Mouse (Mus musculus): ENCODE data around the gene Prss22. TPM values are rescaled to one million over a fixed set of nuclear protein-coding genes. Genes with fewer than 3 reads are reported as not detected.

The Prss22 gene
- polyA plus RNA-seq, 1 experiment from 2014 or later, result not detected

DNA sequence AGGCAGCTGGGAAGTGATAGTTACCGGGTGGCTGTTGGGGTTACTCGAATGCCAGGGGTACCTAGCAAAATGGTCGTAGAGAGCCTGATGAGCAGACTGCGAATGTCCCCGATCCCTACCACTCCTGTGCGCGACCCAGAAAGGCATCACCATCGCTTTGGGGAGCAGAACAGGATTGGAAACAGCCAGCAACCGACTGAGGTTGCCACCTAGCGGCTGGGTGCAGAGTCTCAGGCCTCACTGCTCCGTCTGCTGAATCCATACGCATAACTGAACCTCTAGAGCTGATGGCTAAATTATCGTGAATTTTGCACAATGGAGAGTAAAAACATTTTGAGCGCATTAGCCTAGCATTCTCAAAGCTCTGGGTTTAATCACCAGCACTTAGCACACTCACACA lies 17.8 kb upstream of the Prss22 start:
- no peaks in the 10 kb centered on the region for H3K27me3 ChIP-seq
- no peak overlapping the region for H3K4me2 ChIP-seq
- H3K36me3 ChIP-seq, result no peaks in the 10 kb centered on the region
- 27% methylated on average over 14 of the region's 14 CpGs for WGBS (ENCODE audit: insufficient replicate concordance)
- no peak overlapping the region for H3K9ac ChIP-seq
- H3K4me1 ChIP-seq (replicated peaks), result no peaks in the 10 kb centered on the region
- H3K9me3 ChIP-seq (replicated peaks), result no peaks in the 10 kb centered on the region
- DNase-seq, result no peak
- no peak for ATAC-seq (ENCODE audit: low read depth)
- H3K4me3 ChIP-seq (replicated peaks), result no peak overlapping the region
- no peak overlapping the region for H3K27ac ChIP-seq

DNA sequence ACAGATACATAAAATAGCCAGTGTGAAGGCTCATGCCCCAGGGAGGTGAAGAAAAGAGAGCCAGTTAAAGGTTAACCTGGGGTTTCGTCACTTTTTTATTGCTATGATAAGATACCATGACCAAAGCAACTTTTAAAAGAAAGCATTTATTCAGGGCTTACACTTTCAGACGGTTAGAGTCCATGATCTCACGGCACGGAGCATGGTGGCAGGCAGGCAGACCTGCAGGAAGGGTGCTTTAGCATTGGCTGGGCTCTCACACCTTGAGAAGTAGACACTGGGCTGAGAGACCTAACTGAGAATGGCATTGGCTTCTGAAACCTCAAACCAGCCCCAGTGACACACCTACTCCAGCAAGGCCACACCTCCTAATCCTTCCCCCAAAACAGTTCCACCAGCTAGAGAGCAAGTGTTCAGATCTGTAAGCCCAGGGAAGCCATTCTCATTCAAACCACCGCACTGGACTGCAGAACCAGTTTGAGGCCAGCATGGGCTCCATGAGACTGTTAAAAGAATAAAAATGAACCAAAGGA lies 16.6 kb upstream of the Prss22 start:
- Histone ChIP-seq H3K4me2 (no peak overlapping the region), H3K4me3 (replicated peaks) (no peak overlapping the region), H3K27ac (no peak overlapping the region), H3K27me3 (no peaks in the 10 kb centered on the region), H3K4me1 (replicated peaks) (no peaks in the 10 kb centered on the region), H3K36me3 (no peaks in the 10 kb centered on the region), H3K9me3 (replicated peaks) (no peaks in the 10 kb centered on the region), H3K9ac (no peak overlapping the region)
- 62% methylated on average over 5 of the region's 5 CpGs for WGBS (ENCODE audit: insufficient replicate concordance)
- DNase-seq (no peak), ATAC-seq (ENCODE audit: low read depth) (no peak)

DNA sequence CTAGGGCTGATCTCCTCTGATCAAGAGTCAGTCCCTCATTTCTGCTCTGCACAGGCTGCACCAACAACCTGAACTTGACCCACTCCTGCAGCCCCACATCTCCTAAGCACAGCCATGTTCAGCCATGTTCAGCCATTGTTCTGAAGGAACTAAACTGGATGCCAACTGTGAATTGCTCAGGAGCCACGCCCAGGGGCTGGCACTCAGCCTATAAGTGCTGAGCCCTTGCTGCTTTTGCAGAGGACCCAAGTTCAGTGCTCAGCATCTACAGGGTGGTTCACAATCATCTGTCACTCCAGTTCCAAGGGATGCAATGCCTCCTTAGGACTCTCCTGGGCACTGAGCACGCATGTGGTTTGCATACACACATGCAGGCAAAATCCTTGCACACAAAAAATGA lies 15.0 kb upstream of the Prss22 start:
- Histone ChIP-seq H3K9ac (no peak overlapping the region), H3K4me3 (replicated peaks) (no peak overlapping the region), H3K27ac (no peak overlapping the region), H3K27me3 (no peaks in the 10 kb centered on the region), H3K36me3 (no peaks in the 10 kb centered on the region), H3K4me1 (replicated peaks) (no peaks in the 10 kb centered on the region), H3K4me2 (no peak overlapping the region), H3K9me3 (replicated peaks) (no peaks in the 10 kb centered on the region)
- ATAC-seq (ENCODE audit: low read depth) (no peak), DNase-seq (no peak)
- WGBS (ENCODE audit: insufficient replicate concordance), result 74% methylated on average over 2 of the region's 2 CpGs

DNA sequence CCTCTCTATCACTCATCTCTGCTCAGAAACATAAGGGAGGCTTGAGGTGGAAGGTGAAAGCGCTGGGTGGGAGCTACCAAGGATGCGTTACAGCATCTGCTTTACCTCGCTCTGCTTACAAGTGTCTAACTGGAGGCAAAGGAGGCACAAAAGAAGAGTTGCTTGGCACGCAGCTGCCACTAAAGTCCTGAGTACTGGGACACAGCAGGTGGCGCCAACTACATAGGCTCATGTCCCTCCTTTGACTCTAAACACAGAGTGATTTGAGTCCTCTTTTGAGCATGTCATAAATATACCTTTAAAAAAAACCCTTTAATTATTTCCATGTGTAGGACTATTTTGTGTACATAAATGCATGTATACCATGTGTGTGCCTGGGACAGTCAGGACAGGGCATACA lies 11.7 kb upstream of the Prss22 start:
- Histone ChIP-seq H3K4me3 (replicated peaks) (no peak overlapping the region), H3K9ac (no peak overlapping the region), H3K27me3 (no peaks in the 10 kb centered on the region), H3K27ac (no peak overlapping the region), H3K9me3 (replicated peaks) (no peaks in the 10 kb centered on the region), H3K4me2 (no peak overlapping the region), H3K36me3 (no peaks in the 10 kb centered on the region), H3K4me1 (replicated peaks) (no peaks in the 10 kb centered on the region)
- ATAC-seq (ENCODE audit: low read depth), result no peak
- whole genome bisulfite sequencing (ENCODE audit: insufficient replicate concordance), result 55% methylated on average over 5 of the region's 5 CpGs
- DNase-seq, result no peak

DNA sequence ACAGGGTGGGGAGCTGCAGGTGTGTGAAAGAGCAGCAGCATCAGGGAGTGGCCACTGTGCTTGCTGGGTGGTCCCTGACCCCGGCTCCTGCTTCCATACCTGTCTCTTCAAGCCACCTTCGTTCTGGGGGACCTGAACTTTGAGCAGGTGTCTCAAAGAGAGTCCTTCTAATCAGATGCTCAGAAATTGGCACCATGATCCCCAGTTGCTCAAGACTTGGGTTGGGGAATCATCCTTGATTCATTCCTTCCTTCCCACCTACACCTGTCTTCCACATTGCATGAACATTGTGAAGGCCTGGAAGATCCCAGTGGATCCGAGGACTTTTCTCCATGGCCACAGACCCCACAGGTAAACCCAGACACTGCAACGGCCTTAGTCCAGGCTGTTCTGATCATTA lies 10.2 kb upstream of the Prss22 start:
- Histone ChIP-seq H3K27me3 (no peaks in the 10 kb centered on the region), H3K9ac (no peak overlapping the region), H3K27ac (no peak overlapping the region), H3K36me3 (no peaks in the 10 kb centered on the region), H3K4me2 (no peak overlapping the region), H3K9me3 (replicated peaks) (no peaks in the 10 kb centered on the region), H3K4me1 (replicated peaks) (no peaks in the 10 kb centered on the region), H3K4me3 (replicated peaks) (no peak overlapping the region)
- DNase-seq (no peak), ATAC-seq (ENCODE audit: low read depth) (no peak)
- 33% methylated on average over 4 of the region's 4 CpGs for WGBS (ENCODE audit: insufficient replicate concordance)

DNA sequence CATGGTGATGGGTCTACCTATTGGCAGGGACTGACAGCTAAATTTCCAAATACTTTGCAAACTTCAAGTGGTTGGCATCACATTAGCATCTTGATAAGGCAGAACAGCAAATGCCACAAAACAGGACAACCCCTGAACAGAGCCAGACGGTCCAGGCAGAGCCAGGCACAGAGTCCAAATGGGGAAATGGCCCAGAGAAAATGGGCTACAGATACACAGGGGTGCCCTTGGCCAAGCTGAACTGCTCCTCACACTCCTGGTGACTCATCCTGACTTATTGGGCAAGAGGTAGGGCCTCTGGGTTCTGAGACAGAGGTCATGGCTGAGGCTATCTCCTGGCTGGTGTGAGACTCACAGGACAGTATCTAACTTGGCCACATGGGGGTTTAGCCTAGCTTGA lies 9.5 kb upstream of the Prss22 start:
- no peaks in the 10 kb centered on the region for H3K27me3 ChIP-seq
- no peaks in the 10 kb centered on the region for H3K4me1 ChIP-seq (replicated peaks)
- H3K4me2 ChIP-seq, result no peak overlapping the region
- no peaks in the 10 kb centered on the region for H3K36me3 ChIP-seq
- H3K9me3 ChIP-seq (replicated peaks), result no peaks in the 10 kb centered on the region
- H3K4me3 ChIP-seq (replicated peaks), result no peak overlapping the region
- DNase-seq (no peak), ATAC-seq (ENCODE audit: low read depth) (no peak; the same call in 1 of the 2 replicates)
- H3K9ac ChIP-seq, result no peak overlapping the region
- WGBS (ENCODE audit: insufficient replicate concordance), result 52% methylated on average over 1 of the region's 1 CpGs
- H3K27ac ChIP-seq, result no peak overlapping the region

DNA sequence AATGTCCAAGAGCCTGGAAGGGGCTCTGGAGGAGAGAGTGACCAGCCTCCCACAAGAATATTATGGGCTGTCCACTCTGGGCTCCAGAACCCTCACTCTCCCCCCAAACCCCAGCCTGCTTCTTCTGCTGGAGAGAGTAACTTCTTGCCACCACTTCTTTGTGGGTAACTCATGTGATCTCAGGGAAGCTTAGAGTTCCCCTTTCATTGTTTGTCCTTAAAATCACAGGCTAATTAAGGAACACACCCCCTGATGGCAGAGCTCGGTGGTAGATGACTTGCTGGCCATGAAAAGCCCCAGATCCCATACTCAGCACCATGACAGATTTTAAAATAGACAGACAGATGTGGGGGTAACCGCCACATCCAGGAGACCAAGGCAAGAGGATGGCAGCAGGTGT lies 9.0 kb upstream of the Prss22 start:
- H3K9ac ChIP-seq, result no peak overlapping the region
- DNase-seq (no peak), ATAC-seq (ENCODE audit: low read depth) (no peak)
- no peak overlapping the region for H3K27ac ChIP-seq
- WGBS (ENCODE audit: insufficient replicate concordance), result 36% methylated on average over 2 of the region's 2 CpGs
- no peaks in the 10 kb centered on the region for H3K27me3 ChIP-seq
- no peaks in the 10 kb centered on the region for H3K36me3 ChIP-seq
- no peaks in the 10 kb centered on the region for H3K9me3 ChIP-seq (replicated peaks)
- H3K4me2 ChIP-seq, result no peak overlapping the region
- no peaks in the 10 kb centered on the region for H3K4me1 ChIP-seq (replicated peaks)
- no peak overlapping the region for H3K4me3 ChIP-seq (replicated peaks)

DNA sequence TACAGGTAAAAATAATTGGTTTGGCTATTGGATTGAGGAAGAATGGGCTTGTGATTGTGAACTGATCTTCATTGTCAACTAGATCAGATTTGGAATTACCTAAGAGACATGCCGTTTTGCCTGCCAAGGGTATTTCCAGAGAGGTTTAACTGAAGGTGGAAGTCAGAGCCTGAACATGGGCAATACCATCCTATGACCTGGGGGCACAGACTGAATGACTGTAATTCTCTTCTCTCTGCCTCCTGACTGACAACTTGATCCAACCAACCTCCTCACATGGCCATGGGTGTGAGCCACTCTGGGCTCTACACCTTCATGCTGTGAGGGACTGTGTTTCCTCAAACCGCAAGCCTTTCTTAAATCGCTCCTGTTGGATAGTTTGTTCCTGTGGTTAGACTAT lies 7.1 kb upstream of the Prss22 start:
- H3K36me3 ChIP-seq, result no peaks in the 10 kb centered on the region
- no peaks in the 10 kb centered on the region for H3K9me3 ChIP-seq (replicated peaks)
- H3K4me2 ChIP-seq, result no peak overlapping the region
- DNase-seq, result no peak
- 66% methylated on average over 3 of the region's 3 CpGs for WGBS (ENCODE audit: insufficient replicate concordance)
- no peak overlapping the region for H3K27ac ChIP-seq
- H3K9ac ChIP-seq, result no peak overlapping the region
- no peaks in the 10 kb centered on the region for H3K27me3 ChIP-seq
- ATAC-seq (ENCODE audit: low read depth), result no peak
- no peak overlapping the region for H3K4me3 ChIP-seq (replicated peaks)
- no peaks in the 10 kb centered on the region for H3K4me1 ChIP-seq (replicated peaks)

DNA sequence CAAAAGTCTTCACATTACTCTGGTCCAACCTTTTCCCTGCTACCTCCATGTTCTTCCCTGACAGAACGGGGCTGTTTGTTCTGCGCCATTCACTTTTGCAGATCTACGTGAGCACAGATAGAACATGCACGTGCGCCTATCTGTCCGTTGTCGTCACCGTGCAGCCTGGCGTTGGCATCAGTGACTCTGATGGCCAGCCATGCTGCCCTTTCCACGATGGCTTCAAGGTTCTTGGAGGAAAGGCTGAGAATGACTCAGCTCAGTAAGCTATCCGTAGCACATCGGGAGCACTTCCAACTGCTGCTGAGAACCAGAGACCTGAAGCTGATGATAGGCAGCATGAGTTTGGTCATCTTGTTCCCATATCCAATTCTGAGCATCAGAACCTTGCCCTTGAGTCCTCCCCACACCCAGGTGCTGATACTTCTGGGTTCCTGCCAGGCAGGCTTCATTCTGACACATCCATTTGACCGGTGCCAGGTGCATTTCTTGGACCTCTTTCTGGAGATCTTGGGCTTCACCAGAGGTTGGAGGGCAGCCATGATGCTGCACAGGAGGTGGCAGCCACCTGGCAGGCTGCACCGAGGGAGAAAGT lies 6.3 kb upstream of the Prss22 start:
- H3K4me3 ChIP-seq (replicated peaks), result no peak overlapping the region
- no peak overlapping the region for H3K4me2 ChIP-seq
- H3K9me3 ChIP-seq (replicated peaks), result no peaks in the 10 kb centered on the region
- DNase-seq (no peak), ATAC-seq (ENCODE audit: low read depth) (no peak)
- no peaks in the 10 kb centered on the region for H3K27me3 ChIP-seq
- WGBS (ENCODE audit: insufficient replicate concordance), result 78% methylated on average over 14 of the region's 14 CpGs
- H3K36me3 ChIP-seq, result no peaks in the 10 kb centered on the region
- H3K4me1 ChIP-seq (replicated peaks), result no peaks in the 10 kb centered on the region
- no peak overlapping the region for H3K9ac ChIP-seq
- no peak overlapping the region for H3K27ac ChIP-seq

DNA sequence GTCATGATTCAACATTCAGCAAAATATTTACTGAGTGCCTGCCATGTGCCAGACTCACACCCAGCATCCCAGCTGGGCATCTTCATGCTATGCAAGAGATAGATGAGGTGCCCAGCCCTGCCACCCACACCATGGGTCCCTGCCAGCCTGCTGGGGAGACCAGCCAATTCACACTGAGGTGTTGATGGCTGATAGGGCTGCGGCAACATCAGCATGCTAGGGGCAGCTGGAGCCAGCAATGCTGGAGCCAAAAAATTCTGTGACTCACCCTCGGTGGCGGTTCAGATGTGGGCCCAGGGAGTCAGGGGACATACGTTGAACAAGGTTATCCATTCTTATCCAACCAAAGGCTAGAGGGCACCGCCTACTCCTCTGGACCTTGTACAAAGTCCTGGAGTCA lies 2.5 kb upstream of the Prss22 start:
- no peaks in the 10 kb centered on the region for H3K9me3 ChIP-seq (replicated peaks)
- no peak overlapping the region for H3K9ac ChIP-seq
- 27% methylated on average over 5 of the region's 5 CpGs for WGBS (ENCODE audit: insufficient replicate concordance)
- no peak overlapping the region for H3K4me3 ChIP-seq (replicated peaks)
- H3K36me3 ChIP-seq, result no peaks in the 10 kb centered on the region
- no peak for DNase-seq
- 0 out of 2 replicates have a peak, but pooled peaks cover 4% of the 10 kb centered on the region for H3K27me3 ChIP-seq
- ATAC-seq (ENCODE audit: low read depth), result no peak
- H3K4me2 ChIP-seq, result no peak overlapping the region
- no peaks in the 10 kb centered on the region for H3K4me1 ChIP-seq (replicated peaks)
- no peak overlapping the region for H3K27ac ChIP-seq

DNA sequence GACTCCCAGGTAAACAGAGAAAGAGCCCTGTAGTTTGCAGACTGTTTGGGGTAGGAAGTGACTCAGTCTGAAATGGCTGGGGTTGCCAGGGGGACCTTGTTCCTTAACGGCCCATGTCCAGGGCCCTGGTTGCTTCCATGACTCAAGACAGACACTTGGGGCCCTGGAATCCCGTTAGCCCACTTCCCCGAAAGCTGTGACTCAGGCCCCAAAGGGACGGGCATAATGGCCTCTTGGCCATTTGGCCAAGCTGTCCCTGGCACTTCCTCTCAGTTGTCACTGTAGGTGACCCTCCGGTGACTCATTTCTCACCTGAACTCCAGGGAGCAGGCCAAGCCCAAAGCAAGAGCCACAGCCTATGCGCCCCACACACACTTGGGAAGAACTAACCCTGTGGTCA lies 483 bp upstream of the Prss22 start:
- ATAC-seq (ENCODE audit: low read depth) (no peak), DNase-seq (no peak)
- H3K4me2 ChIP-seq, result no peak overlapping the region
- no peaks in the 10 kb centered on the region for H3K36me3 ChIP-seq
- WGBS (ENCODE audit: insufficient replicate concordance), result 40% methylated on average over 6 of the region's 6 CpGs
- H3K27me3 ChIP-seq, result 0 out of 2 replicates have a peak, but pooled peaks cover 4% of the 10 kb centered on the region
- H3K27ac ChIP-seq, result no peak overlapping the region
- no peaks in the 10 kb centered on the region for H3K9me3 ChIP-seq (replicated peaks)
- H3K9ac ChIP-seq, result no peak overlapping the region
- H3K4me1 ChIP-seq (replicated peaks), result peaks cover 3% of the 10 kb centered on the region; the same call in 1 of the 2 replicates
- H3K4me3 ChIP-seq (replicated peaks), result no peak overlapping the region

DNA sequence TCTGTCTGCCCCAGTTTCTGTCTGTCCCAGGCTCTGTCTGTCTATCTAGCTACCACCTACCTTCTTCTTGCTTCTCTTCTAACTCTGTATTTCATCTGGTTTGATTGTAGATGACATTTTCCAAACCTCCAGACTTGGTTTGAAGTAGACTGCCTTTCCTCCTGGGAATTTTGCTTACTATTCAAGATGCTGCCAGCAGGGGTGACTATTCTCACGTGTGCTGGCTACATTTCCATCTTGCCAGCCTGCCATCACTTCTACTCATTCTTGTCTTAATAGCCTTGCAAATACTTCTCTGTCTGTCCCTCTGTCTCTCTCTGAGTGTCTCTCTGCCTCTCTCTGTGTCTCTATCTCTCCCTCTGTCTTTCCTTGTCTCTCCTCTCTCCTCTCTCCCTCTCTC lies 2.5 kb downstream of the Prss22 start:
- no peaks in the 10 kb centered on the region for H3K36me3 ChIP-seq
- 3% methylated on average over 1 of the region's 1 CpGs for WGBS (ENCODE audit: insufficient replicate concordance)
- no peak overlapping the region for H3K27ac ChIP-seq
- H3K27me3 ChIP-seq, result 0 out of 2 replicates have a peak, but pooled peaks cover 4% of the 10 kb centered on the region
- H3K9me3 ChIP-seq (replicated peaks), result no peaks in the 10 kb centered on the region
- no peak overlapping the region for H3K4me2 ChIP-seq
- no peak overlapping the region for H3K9ac ChIP-seq
- ATAC-seq (ENCODE audit: low read depth) (no peak), DNase-seq (no peak)
- H3K4me1 ChIP-seq (replicated peaks), result peaks cover 8% of the 10 kb centered on the region
- H3K4me3 ChIP-seq (replicated peaks), result no peak overlapping the region
